Mouse (Mus musculus) cerebellum, postnatal 10 days (tissue): ENCODE data around the gene Chrne.

Experiments
- DNase-seq, 2 experiments: peaks; one replicate each; pipeline ENCODE4 v3.0.0; 2021; ENCODE audit warnings: mixed read lengths in 2 of 2

Chrne gene

GRCm38 (mm10) chr11:70651391-70651790 is 32.4 kb upstream of the Chrne start:
- DNase-seq, result no peak

DNA sequence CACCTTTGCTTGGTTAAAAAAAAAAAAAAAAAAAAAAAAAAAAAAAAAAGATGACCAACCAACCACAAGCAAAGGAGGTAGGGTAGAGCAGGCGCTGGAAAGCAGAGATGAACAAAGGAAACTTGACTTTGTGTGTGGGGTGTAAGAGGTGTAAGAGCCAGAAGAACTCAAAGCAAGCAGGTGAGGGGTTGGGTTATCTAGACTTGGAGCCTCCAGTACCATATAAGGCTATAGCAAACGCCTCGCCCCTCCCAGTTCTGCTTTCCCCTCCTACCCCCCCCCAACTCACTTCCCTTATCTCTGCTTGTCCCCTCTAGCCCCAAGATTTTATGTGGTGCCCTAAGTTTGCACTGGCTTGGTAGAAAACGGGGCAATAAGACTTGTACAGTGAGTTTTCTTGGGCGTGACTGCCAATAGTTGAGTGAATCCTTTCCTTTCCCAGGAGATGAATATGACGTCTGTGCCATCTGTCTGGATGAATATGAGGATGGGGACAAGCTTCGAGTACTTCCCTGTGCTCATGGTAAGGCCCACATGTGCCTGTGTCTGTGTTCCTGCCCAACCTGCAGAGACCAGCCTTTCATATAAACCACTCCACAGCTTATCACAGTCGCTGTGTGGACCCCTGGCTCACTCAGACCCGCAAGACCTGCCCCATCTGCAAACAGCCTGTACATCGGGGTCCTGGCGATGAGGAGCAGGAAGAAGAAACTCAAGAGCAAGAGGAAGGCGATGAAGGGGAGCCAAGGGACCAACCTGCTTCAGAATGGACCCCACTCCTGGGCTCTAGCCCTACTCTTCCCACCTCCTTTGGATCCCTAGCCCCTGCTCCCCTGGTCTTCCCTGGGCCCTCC is 31.5 kb upstream of the Chrne start:
- DNase-seq, result no peak

- DNase-seq, result no peak
Observed at GRCm38 (mm10) chr11:70649185-70649734, 30.2 kb upstream of the Chrne start.

DNA sequence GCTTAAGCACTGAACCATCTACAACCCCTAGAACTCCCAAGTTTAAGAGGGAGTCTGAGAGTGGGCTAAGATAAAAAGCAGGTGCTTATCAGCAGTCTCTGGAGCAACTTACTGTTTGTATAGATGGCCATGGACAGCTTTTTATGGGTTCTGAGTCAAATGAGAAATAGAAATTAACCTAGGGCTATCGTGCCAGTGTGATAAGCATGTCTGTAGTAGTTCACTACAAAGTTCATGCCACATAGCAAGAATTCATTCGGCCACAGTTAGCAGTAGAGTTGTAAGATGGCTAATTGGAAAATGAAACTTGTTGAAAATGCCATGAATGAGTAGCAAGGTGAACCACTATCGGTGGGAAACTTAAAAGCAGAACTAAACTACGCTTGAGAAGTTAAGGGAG is 29.5 kb upstream of the Chrne start:
- DNase-seq, result no peak

DNA sequence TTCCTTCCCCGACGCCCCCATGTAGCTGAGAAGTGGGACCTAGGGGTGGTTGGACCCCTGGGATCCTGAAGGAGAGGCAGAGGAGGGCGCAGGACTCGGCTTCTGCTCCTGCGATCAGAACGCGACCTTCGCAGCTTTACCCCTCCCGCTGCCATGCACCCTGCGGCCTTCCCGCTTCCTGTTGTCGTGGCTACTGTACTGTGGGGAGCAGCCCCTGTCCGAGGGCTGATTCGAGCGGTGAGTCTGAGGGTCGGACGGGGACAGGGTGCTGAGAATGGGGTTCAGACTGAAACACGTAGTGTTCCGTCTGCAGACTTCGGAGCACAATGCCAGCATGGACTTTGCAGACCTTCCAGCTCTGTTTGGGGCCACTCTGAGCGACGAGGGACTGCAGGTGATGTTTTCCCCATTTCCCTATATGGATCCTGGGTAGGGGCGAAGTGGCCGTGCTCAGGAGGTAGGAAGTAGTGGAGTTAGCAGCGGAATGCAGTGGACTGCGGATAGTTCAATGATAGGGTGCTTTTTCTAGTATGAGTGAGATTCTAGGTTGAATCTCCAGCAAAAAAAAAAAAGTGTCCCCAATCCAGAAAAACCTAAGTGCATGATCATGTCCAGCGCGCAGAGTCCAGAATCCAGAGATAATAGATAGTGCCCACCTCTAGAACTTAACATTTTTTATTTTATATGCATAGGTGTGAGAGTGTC is 28.9 kb upstream of the Chrne start:
- DNase-seq, result peak in 1 of 2 experiments; percentile 46

DNA sequence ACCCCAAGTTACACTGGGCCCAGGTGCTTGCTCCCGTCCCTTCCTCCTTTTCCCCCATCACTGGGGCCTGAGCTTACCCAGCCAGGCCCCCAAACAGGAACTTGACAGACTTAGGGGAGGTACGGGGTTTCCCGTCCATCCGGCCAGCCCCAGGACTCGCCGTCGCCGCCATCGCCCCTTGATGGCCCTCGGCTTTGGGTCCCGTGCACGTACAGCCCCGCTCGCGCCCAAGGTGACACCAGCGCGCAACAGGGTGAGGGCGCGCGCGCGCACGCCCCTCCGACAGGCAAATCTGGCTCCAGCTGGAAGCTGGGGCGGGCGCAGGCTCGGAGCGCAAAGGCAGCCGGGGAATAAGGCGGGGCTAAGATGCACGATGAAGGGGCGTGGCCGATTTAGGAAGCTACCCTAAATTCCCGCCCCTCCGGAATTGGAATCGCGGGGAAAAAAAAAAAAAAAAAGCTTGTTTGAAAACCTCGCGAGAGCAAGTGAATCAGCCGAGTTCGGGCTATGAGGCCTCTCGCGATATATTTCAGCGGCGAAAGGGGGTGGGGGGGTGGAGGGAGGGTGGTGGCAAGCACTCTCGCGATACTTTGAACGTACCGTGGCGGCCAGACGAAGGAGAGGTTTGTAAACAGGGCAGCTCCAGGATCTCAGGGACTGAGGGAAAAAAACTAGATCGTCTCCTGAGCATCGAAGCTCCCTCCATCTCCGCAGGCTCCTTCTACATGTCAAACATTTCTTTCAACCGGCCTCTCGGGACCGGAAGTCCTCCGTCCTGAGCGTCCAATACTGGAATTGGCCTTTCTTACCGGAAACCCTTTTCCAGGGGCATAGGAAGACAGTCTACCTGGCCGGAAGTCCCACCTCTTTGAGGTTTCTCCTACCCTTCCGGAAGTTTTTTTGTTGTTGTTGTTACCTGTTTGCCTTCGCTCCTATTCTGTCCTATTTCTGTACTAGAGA is 28.0 kb upstream of the Chrne start, which contains the start of the genes Rnf167 and Slc25a11:
TSS of gene Rnf167 (plus strand) at position 545 of the 960 bp plus-strand sequence.
TSS of gene Slc25a11 (minus strand) at position 789 of the 960 bp plus-strand sequence.
- peak; percentile 98 to 99 for DNase-seq

GRCm38 (mm10) chr11:70646259-70646555 is 27.2 kb upstream of the Chrne start:
- peak; percentile 56 to 59 for DNase-seq

DNA sequence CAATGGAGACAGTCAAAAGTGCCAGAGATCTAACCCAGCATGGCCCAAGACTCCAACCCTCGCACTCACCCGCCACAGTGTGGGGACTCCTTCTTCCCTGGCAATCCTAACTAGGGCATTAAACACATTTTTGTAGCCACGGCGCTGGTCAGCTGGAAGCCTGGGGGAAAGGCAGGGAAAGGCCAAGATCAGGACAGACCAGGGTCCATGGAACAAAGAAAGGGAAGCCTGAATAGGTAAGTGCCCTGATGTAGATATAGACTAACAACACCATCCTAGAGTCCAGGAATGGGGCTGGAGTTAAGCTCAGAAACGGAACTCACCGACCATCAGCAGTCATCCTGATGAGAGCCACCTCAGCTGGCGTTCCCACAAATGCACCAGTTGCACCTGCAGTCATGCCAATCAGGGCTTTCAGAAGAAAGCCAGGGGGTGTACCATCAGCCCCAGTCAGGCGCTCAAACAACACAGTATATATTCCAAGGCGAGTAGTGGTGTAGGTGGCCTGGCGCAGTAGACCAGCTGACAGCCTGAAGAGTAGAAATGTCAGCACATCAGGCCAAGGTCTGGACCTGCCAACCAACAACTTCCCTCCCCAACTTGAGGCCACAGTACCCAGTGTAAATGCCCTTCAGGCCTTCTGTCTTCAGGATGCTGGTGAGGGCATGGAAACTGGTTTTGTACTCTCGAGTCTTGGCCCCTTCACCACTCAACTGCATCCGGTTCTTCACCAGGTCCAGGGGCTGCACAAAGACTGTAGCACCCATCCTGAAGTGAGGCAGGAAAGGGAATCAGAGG is 26.6 kb upstream of the Chrne start:
- DNase-seq, result no peak

GRCm38 (mm10) chr11:70644564-70645103 is 25.6 kb upstream of the Chrne start:
- peak in 1 of 2 experiments; percentile 51 for DNase-seq

DNA sequence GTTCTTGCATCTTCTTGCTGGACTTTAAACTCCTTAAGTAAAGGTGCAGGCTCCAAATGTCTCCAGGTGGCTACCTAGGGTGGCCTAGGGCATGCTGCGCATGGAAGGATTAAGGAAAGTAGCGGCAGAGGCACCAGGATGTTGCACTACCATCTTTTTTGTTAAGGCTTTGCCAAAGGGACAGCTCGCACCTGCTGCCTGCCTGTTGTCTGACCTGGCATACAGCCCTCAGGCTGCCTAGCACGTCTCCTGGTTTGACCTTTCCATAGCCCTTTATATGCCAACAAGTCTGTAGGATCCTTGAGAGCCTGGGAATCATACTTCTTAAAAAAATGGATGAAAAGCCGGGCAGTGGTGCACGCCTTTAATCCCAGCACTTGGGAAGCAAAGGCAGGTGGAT is 24.0 kb upstream of the Chrne start:
- peak in 1 of 2 experiments; percentile 22 for DNase-seq

- DNase-seq, result no peak
Observed at GRCm38 (mm10) chr11:70641241-70641640, 22.2 kb upstream of the Chrne start.

DNA sequence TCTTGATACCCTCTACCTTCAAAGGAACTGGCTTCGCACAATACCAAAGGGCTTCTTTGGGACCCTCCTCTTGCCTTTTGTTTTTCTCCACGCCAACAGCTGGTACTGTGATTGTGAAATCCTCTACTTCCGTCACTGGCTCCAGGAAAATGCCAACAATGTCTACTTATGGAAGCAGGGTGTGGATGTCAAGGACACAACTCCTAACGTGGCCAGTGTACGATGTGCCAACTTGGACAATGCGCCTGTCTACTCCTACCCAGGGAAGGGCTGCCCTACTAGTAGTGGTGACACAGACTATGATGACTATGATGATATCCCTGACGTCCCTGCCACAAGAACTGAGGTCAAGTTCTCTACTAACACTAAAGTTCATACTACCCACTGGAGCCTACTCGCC is 21.0 kb upstream of the Chrne start:
- DNase-seq, result no peak

- no peak for DNase-seq
Observed at GRCm38 (mm10) chr11:70638714-70639278, 19.8 kb upstream of the Chrne start, which contains the start of gene Gp1ba. TSS of gene Gp1ba (plus strand) at chr11:70639122.

GRCm38 (mm10) chr11:70638293-70638692 is 19.3 kb upstream of the Chrne start:
- no peak for DNase-seq

DNA sequence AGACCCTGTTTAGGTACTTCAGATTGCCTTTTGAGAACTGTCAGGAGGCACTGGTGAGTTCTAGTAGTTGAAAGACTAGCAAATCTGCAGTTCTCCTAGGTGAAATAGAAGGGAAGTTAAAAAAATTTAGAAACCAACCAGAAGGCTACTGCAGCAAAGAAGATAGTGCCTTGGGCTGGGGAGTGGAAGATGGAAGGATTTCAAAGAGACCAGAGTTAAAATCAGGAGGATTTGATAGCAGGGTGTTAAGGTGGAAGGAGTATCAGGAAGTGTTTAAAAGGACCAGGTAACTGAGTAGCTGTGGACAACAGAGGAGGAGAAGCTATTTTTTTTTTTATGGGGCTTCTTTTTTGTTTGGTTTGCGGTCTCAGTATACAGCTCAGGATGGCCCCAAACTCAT is 18.7 kb upstream of the Chrne start:
- DNase-seq, result no peak

DNA sequence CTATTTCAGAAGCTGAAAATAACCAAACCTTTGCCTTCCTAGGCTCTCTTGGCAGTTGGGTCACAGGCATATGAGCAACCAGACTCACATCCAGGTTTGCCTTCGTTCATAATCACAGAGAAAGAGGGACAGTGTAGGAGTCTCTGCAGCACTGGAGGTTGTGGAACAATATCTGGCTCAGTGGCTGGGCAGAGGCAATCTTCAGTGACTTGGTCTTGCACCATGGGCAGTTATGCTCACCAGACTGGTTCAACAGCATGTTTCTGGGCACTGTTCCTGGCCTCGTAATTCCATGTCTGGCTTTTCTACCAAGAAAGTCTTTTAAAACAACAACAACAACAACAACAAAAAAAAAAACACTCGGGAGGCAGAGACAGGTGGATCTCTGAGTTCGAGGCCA is 16.6 kb upstream of the Chrne start:
- no peak for DNase-seq

GRCm38 (mm10) chr11:70630129-70630528 is 11.1 kb upstream of the Chrne start:
- no peak for DNase-seq

- DNase-seq, result no peak
Observed at GRCm38 (mm10) chr11:70629557-70629956, 10.5 kb upstream of the Chrne start.

- no peak for DNase-seq
Observed at GRCm38 (mm10) chr11:70628431-70628830, 9.4 kb upstream of the Chrne start.

- no peak for DNase-seq
Observed at GRCm38 (mm10) chr11:70626877-70627276, 7.9 kb upstream of the Chrne start.

GRCm38 (mm10) chr11:70625473-70625872 is 6.5 kb upstream of the Chrne start:
- peak; percentile 75 to 82 for DNase-seq
